In genomic region chr10:85044732-85045720, GRCm38 (mm10) we compare ENCODE assay signal across 8 mouse cellular contexts. TPM values are rescaled to one million over a fixed set of nuclear protein-coding genes. Genes with fewer than 3 reads are reported as not detected.
A peak's percentile ranks its signal among the peaks of the same experiment; 100 is the strongest.
DNase-seq lines count a peak whose midpoint lies in the region; ATAC-seq and TF ChIP-seq lines count a peak whose summit lies in the region.

No protein-coding gene starts in this region.

- H3K4me1 ChIP-seq in intestine, embryonic 14.5 days (replicated peaks; ENCODE audit: control insufficient read depth, insufficient read depth, low read length): peaks cover 8% of the 10 kb centered on the region; the same call in 1 of the 2 replicates
- peaks cover 9% of the 10 kb centered on the region for H3K4me1 ChIP-seq in limb, embryonic 12.5 days (replicated peaks)
- H3K4me1 ChIP-seq in midbrain, embryonic 12.5 days: peaks cover 13% of the 10 kb centered on the region
- peaks cover 7% of the 10 kb centered on the region; the same call in 1 of the 2 replicates for H3K4me1 ChIP-seq in stomach, embryonic 16.5 days (ENCODE audit: control insufficient read depth, insufficient read depth, low read length)

- in situ Hi-C loops in Patski (cut with MboI; ENCODE audit: low pct_unique_long_range_greater_than_20kb): loop anchor here (5.0 kb wide), 2 partner anchors 208 to 403 kb away; no protein-coding TSS in a partner anchor

- POLR2A ChIA-PET in Patski (lab: Charles Lee): interaction anchor here (1.0 kb wide), 1 partner anchor 122 kb away, joined by 3 read pairs; no protein-coding TSS in a partner anchor

- H3K27ac ChIP-seq in intestine, embryonic 14.5 days (ENCODE audit: low read depth): no peak overlapping the region
- no peak overlapping the region for H3K27ac ChIP-seq in limb, embryonic 12.5 days
- H3K27ac ChIP-seq in midbrain, embryonic 12.5 days (replicated peaks): no peak overlapping the region
- no peak overlapping the region for H3K27ac ChIP-seq in stomach, embryonic 16.5 days (ENCODE audit: low read length)

- ATAC-seq in Patski: no peak
- ATAC-seq in intestine, embryonic 14.5 days (replicated peaks; ENCODE audit: low FRiP score, low TSS enrichment, low read depth): no peak
- no peak for ATAC-seq in limb, embryonic 12.5 days (ENCODE audit: insufficient number of reproducible peaks, insufficient read depth, low FRiP score, low TSS enrichment, low read depth)
- ATAC-seq in midbrain, embryonic 12.5 days (ENCODE audit: low FRiP score, low read depth): peak; percentile 44; the same call in 1 of the 2 replicates
- ATAC-seq in stomach, embryonic 16.5 days (ENCODE audit: insufficient read depth, low FRiP score): peak; percentile 25; the same call in 1 of the 2 replicates

- H3K27me3 ChIP-seq in Patski: no peaks in the 10 kb centered on the region
- no peaks in the 10 kb centered on the region for H3K27me3 ChIP-seq in intestine, embryonic 14.5 days (replicated peaks; ENCODE audit: control insufficient read depth, insufficient read depth, low read length)
- H3K27me3 ChIP-seq in limb, embryonic 12.5 days: peaks cover 2% of the 10 kb centered on the region; the same call in 1 of the 2 replicates
- peaks cover 23% of the 10 kb centered on the region for H3K27me3 ChIP-seq in midbrain, embryonic 12.5 days
- no peaks in the 10 kb centered on the region for H3K27me3 ChIP-seq in stomach, embryonic 16.5 days (ENCODE audit: control insufficient read depth, insufficient read depth, low read length)

- DNase-seq in 3T3-L1 (ENCODE audit: low read depth, low spot score): peak; percentile 58
- DNase-seq in Patski (ENCODE audit: low read depth, low spot score): no peak
- peak; percentile 36 to 62 for DNase-seq in cerebellum, postnatal 4 days (ENCODE audit: low spot score in 2 of 2)
- DNase-seq in gastrocnemius, postnatal 25 days: peak; percentile 17
- DNase-seq in intestine, embryonic 14.5 days (ENCODE audit: low spot score): peak; percentile 54

- H3K4me2 ChIP-seq in intestine, embryonic 14.5 days (ENCODE audit: low read length): peak overlapping the region; percentile 50
- H3K4me2 ChIP-seq in limb, embryonic 12.5 days: peak overlapping the region; percentile 51
- peak overlapping the region; percentile 46 for H3K4me2 ChIP-seq in midbrain, embryonic 12.5 days (replicated peaks)
- peak overlapping the region; percentile 39 for H3K4me2 ChIP-seq in stomach, embryonic 16.5 days (ENCODE audit: low read depth, low read length)

- H3K4me3 ChIP-seq in intestine, embryonic 14.5 days (ENCODE audit: low read depth, low read length): peak overlapping the region; percentile 6
- peak overlapping the region; percentile 22 for H3K4me3 ChIP-seq in limb, embryonic 12.5 days (replicated peaks)
- H3K4me3 ChIP-seq in midbrain, embryonic 12.5 days: peak overlapping the region; percentile 5
- peak overlapping the region; percentile 24 for H3K4me3 ChIP-seq in stomach, embryonic 16.5 days (replicated peaks; ENCODE audit: low read length)

- no peaks in the 10 kb centered on the region for H3K36me3 ChIP-seq in intestine, embryonic 14.5 days (ENCODE audit: control insufficient read depth, insufficient read depth, low read length)
- H3K36me3 ChIP-seq in limb, embryonic 12.5 days: no peaks in the 10 kb centered on the region
- no peaks in the 10 kb centered on the region for H3K36me3 ChIP-seq in midbrain, embryonic 12.5 days
- no peaks in the 10 kb centered on the region for H3K36me3 ChIP-seq in stomach, embryonic 16.5 days (ENCODE audit: control insufficient read depth, insufficient read depth, low read length)

- no peaks in the 10 kb centered on the region for H3K9me3 ChIP-seq in intestine, embryonic 14.5 days (ENCODE audit: control insufficient read depth, low read length)
- no peaks in the 10 kb centered on the region for H3K9me3 ChIP-seq in limb, embryonic 12.5 days
- H3K9me3 ChIP-seq in midbrain, embryonic 12.5 days: 0 out of 2 replicates have a peak, but pooled peaks cover 5% of the 10 kb centered on the region
- no peaks in the 10 kb centered on the region for H3K9me3 ChIP-seq in stomach, embryonic 16.5 days (replicated peaks; ENCODE audit: control insufficient read depth, low read length)

- CTCF ChIA-PET in Patski (lab: Charles Lee): interaction anchor here (1.3 to 1.7 kb wide), 2 partner anchors 16 to 209 kb away, joined by 4 to 6 read pairs; no protein-coding TSS in a partner anchor

- H3K9ac ChIP-seq in intestine, embryonic 14.5 days (ENCODE audit: low read length): peak overlapping the region; percentile 22; the same call in 1 of the 2 replicates
- H3K9ac ChIP-seq in limb, embryonic 12.5 days (replicated peaks): 0 out of 2 replicates have a peak overlapping the region, but pooled peaks have one; percentile 24
- no peak overlapping the region for H3K9ac ChIP-seq in midbrain, embryonic 12.5 days (replicated peaks)
- peak overlapping the region; percentile 46; the same call in 1 of the 2 replicates for H3K9ac ChIP-seq in stomach, embryonic 16.5 days (ENCODE audit: low read length)

- 9% methylated on average over 24 of the region's 24 CpGs for WGBS in intestine, embryonic 14.5 days
- 13% methylated on average over 24 of the region's 24 CpGs for WGBS in limb, embryonic 12.5 days
- 4% methylated on average over 24 of the region's 24 CpGs for WGBS in midbrain, embryonic 12.5 days
- WGBS in stomach, embryonic 16.5 days: 13% methylated on average over 24 of the region's 24 CpGs

- peak; percentile 65 for TF ChIP-seq CTCF in Patski (IDR thresholded peaks at IDR 0.05)

RNA-seq across cellular contexts. Expression of gene Fhl4, which starts 57.3 kb away (rescaled TPM):
- 4.7 TPM for polyA plus RNA-seq in Patski (2021)
- total RNA-seq in gastrocnemius, postnatal 25 days (2021): under 1 TPM; 0.13 to 0.15 TPM
- polyA plus RNA-seq in intestine, embryonic 14.5 days (2014; fragmentation: Nextera tagmentation; extraction: Ambion mirVana): 0.83 and 1.0 TPM in 2 replicates
- polyA plus RNA-seq in limb, embryonic 12.5 days (2016; fragmentation: Nextera tagmentation; extraction: Ambion mirVana): 0.79 and 0.95 TPM in 2 replicates
- polyA plus RNA-seq in midbrain, embryonic 12.5 days (2016; fragmentation: Nextera tagmentation; extraction: Ambion mirVana): 1.6 and 2.0 TPM in 2 replicates
- polyA plus RNA-seq in stomach, embryonic 16.5 days (2015; fragmentation: Nextera tagmentation; extraction: Ambion mirVana): 0.30 and 0.76 TPM in 2 replicates

RNA-seq across cellular contexts. Expression of gene Tmem263, which starts 57.4 kb away (rescaled TPM):
- polyA plus RNA-seq in Patski (2021): 26.5 TPM
- total RNA-seq in gastrocnemius, postnatal 25 days (2021): 10 to 100 TPM in 1 of 2 experiments, 1 to 10 TPM in 1; 9.9 to 11.2 TPM
- 51.8 and 61.6 TPM in 2 replicates for polyA plus RNA-seq in intestine, embryonic 14.5 days (2014; fragmentation: Nextera tagmentation; extraction: Ambion mirVana)
- polyA plus RNA-seq in limb, embryonic 12.5 days (2016; fragmentation: Nextera tagmentation; extraction: Ambion mirVana): 106 and 109 TPM in 2 replicates
- 61.6 and 65.9 TPM in 2 replicates for polyA plus RNA-seq in midbrain, embryonic 12.5 days (2016; fragmentation: Nextera tagmentation; extraction: Ambion mirVana)
- polyA plus RNA-seq in stomach, embryonic 16.5 days (2015; fragmentation: Nextera tagmentation; extraction: Ambion mirVana): 73.5 and 78.5 TPM in 2 replicates

Comparison
In these comparisons a context has a peak if more than half of its experiments do, and no peak if none do; other contexts are left out.
1. ATAC-seq: peak in midbrain, embryonic 12.5 days (single experiment) and stomach, embryonic 16.5 days (single experiment); none in Patski (single experiment), intestine, embryonic 14.5 days (single experiment) and limb, embryonic 12.5 days (single experiment).
2. Peak in every context shown above with its lines, with median percentiles within 50 percentile points of each other: H3K4me2 ChIP-seq and H3K4me3 ChIP-seq.